Mouse (Mus musculus): ENCODE data around the gene 9430007A20Rik. TPM values are rescaled to one million over a fixed set of nuclear protein-coding genes. Genes with fewer than 3 reads are reported as not detected.
"Not testable (repeated sequence)": the region's sequence is repeated elsewhere in the genome, so short reads cannot be mapped to it uniquely, and the experiment has no call there.

Gene 9430007A20Rik
- total RNA-seq (2015) (not detected in 2 replicates), total RNA-seq (2017) (not detected in 2 replicates)

- ATAC-seq (ENCODE audit: poor library complexity, severe bottlenecking), result no peak
These were observed at the start of gene 9430007A20Rik for GRCm38 (mm10) chr4:144519522-144519921. 9430007A20Rik (plus strand) TSS chr4:144519822.

DNA sequence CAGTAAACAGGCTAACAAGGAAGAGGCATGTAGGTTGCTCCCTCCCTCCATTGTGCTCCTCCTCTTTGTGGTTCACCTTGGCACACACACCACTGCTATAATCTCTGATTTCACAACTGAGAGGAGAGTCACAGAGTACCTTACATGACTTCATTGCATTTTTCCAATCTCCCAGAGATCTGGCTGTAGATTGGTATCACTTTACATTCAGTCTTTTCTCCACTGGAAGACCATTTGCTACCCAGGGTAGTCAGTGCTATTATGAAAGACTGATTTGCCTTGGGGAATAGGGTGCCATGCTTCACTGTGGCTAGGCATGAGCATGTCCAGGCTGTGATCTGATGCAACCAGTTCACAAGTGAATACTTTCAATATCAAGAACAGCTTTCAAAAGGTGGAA, 26.3 kb upstream of the 9430007A20Rik start:
- ATAC-seq (ENCODE audit: poor library complexity, severe bottlenecking), result no peak

DNA sequence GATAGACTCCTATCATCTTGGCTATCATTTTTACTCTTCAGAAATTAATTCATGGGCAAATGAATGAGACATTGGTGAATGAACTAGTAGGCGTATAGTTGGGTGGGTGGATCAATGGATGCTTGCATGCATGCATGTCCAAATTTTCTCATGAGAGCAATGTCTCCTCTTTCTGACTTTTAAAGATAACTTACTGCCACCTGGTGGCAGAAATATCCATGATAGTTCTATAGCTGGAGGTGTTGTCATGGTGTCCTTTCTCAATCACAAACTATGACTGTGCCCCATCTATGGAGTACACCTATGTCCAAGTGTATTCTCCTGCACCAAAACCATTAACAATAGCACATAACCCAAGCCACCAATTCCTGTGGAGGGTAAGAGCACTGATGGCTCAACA, 13.1 kb upstream of the 9430007A20Rik start:
- ATAC-seq (ENCODE audit: poor library complexity, severe bottlenecking), result no peak

GRCm38 (mm10) chr4:144544689-144545088, 25.1 kb downstream of the 9430007A20Rik start:
- no peak for ATAC-seq (ENCODE audit: poor library complexity, severe bottlenecking)

DNA sequence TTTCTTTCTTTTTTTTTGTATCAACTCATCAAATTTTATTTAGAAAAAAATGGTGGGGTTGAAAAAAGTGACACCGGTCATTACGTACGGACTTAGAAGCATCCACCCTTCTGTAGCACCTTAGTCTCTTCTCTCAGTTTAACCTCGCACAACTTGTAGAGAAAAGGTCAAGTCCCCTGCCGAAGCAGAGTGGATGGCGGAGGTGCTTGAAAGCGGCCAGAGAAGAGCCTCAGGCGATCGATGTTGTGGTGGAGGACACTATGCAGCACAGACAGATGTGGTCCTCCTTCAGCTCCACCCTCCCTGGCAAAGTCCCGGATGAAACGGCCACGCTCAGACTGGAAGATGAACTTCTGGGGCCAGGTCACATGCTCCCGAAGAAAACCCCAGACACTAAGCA, 25.7 kb downstream of the 9430007A20Rik start:
- ATAC-seq (ENCODE audit: poor library complexity, severe bottlenecking), result not testable (repeated sequence)

GRCm38 (mm10) chr4:144551156-144551555, 31.5 kb downstream of the 9430007A20Rik start:
- ATAC-seq (ENCODE audit: poor library complexity, severe bottlenecking), result no peak

GRCm38 (mm10) chr4:144559792-144560191, 40.2 kb downstream of the 9430007A20Rik start:
- ATAC-seq (ENCODE audit: poor library complexity, severe bottlenecking), result no peak; the same call in 1 of the 2 replicates

DNA sequence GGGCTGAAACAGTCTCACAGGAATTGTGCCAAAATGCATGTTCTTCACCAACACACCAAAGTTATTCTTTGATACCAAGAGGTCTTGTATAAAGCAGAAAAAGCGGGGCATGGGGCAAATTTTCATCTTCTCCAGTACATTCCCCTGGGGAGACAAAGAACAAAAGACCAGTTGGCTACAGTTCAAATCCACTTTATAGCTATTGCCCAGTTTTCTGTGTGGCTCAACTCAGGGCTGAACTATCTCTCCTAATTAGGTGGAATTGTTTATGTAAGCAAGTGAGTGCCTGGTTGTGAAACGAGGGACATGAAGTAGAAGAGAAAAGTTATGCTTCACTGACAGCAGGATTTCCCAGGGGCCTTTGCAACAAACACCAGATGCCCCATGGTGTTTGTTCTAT, 41.6 kb downstream of the 9430007A20Rik start:
- ATAC-seq (ENCODE audit: poor library complexity, severe bottlenecking), result no peak

GRCm38 (mm10) chr4:144565034-144565433, 45.4 kb downstream of the 9430007A20Rik start, which contains the start of gene Gm13124:
Gm13124 (minus strand) TSS chr4:144565134.
- ATAC-seq (ENCODE audit: poor library complexity, severe bottlenecking), result no peak

GRCm38 (mm10) chr4:144567752-144568151, 48.1 kb downstream of the 9430007A20Rik start:
- ATAC-seq (ENCODE audit: poor library complexity, severe bottlenecking), result no peak

Other genes with a start within 250 kb of the 9430007A20Rik start
- not detected in 2 replicates for gene Pramel5, start 239.3 kb upstream of the 9430007A20Rik start, total RNA-seq (2015)
- gene Pramel5, start 239.3 kb upstream of the 9430007A20Rik start, total RNA-seq (2017), result not detected in 2 replicates
- not detected in 2 replicates for gene Gm13128, start 189.6 kb upstream of the 9430007A20Rik start, total RNA-seq (2015)
- gene Gm13128, start 189.6 kb upstream of the 9430007A20Rik start, total RNA-seq (2017), result not detected in 2 replicates
- not detected in 2 replicates for gene Gm13119, start 161.9 kb upstream of the 9430007A20Rik start, total RNA-seq (2015)
- not detected in 2 replicates for gene Gm13119, start 161.9 kb upstream of the 9430007A20Rik start, total RNA-seq (2017)
- gene Pramef20, start 141.9 kb upstream of the 9430007A20Rik start, total RNA-seq (2015), result not detected in 2 replicates
- gene Pramef20, start 141.9 kb upstream of the 9430007A20Rik start, total RNA-seq (2017), result not detected in 2 replicates
- gene Pramef12, start 111.4 kb upstream of the 9430007A20Rik start, total RNA-seq (2015), result not detected in 2 replicates
- not detected in 2 replicates for gene Pramef12, start 111.4 kb upstream of the 9430007A20Rik start, total RNA-seq (2017)
- not detected in 2 replicates for gene 1700012P22Rik, start 81.0 kb upstream of the 9430007A20Rik start, total RNA-seq (2015)
- not detected in 2 replicates for gene 1700012P22Rik, start 81.0 kb upstream of the 9430007A20Rik start, total RNA-seq (2017)
- not detected in 2 replicates for gene Gm9944, start 66.5 kb upstream of the 9430007A20Rik start, total RNA-seq (2015)
- not detected in 2 replicates for gene Gm9944, start 66.5 kb upstream of the 9430007A20Rik start, total RNA-seq (2017)
- gene Aadacl3, start 56.1 kb upstream of the 9430007A20Rik start, total RNA-seq (2015), result not detected in 2 replicates
- gene Aadacl3, start 56.1 kb upstream of the 9430007A20Rik start, total RNA-seq (2017), result not detected in 2 replicates
- not detected in 2 replicates for gene Gm13124, start 45.3 kb downstream of the 9430007A20Rik start, total RNA-seq (2015)
- gene Gm13124, start 45.3 kb downstream of the 9430007A20Rik start, total RNA-seq (2017), result not detected in 2 replicates
- not detected in 2 replicates for gene Aadacl4, start 93.9 kb downstream of the 9430007A20Rik start, total RNA-seq (2015)
- not detected in 2 replicates for gene Aadacl4, start 93.9 kb downstream of the 9430007A20Rik start, total RNA-seq (2017)
- gene Gm436, start 166.5 kb downstream of the 9430007A20Rik start, total RNA-seq (2015), result not detected in 2 replicates
- gene Gm436, start 166.5 kb downstream of the 9430007A20Rik start, total RNA-seq (2017), result not detected in 2 replicates
- gene Gm13178, start 201.6 kb downstream of the 9430007A20Rik start, total RNA-seq (2015), result not detected in 2 replicates
- not detected in 2 replicates for gene Gm13178, start 201.6 kb downstream of the 9430007A20Rik start, total RNA-seq (2017)

Data from megakaryocyte, adult 5-6 weeks (primary cell).